Mouse (Mus musculus): Measurements from ENCODE around the gene Kcnj1. TPM values are rescaled to one million over a fixed set of nuclear protein-coding genes. Genes with fewer than 3 reads are reported as not detected.

Gene Kcnj1
- polyA plus RNA-seq, 1 experiment from 2014 or later = not detected

DNA sequence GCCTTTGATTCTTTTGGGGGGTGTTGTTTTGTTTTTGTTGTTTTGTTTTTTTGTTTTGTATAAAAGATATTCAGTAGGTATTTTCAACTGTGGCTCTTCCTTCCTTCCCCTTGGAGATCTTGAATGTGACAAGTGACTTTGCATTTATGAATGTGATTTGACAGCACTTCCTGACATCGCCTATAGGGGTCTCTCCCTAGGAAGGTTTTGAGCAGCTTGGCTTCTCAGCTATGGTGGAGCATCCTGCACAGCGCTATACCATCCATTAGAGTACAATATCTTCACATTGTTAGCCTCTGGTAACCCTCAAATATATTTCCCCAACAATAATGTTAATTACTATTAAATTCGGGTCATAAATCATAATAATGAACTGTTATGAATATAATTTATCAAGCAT lies 73.5 kb downstream of the Kcnj1 start:
- no peak overlapping the region for H3K4me2 ChIP-seq (replicated peaks; ENCODE audit: low read depth, low read length)
- H3K9me3 ChIP-seq (ENCODE audit: control insufficient read depth, low read depth, low read length) = no peaks in the 10 kb centered on the region
- H3K27ac ChIP-seq (ENCODE audit: low read length) = no peak overlapping the region
- H3K27me3 ChIP-seq (ENCODE audit: control insufficient read depth, insufficient read depth, low read length) = no peaks in the 10 kb centered on the region
- no peak for ATAC-seq (ENCODE audit: insufficient number of reproducible peaks, insufficient read depth, low FRiP score, low read depth)
- no peak overlapping the region for H3K4me3 ChIP-seq (ENCODE audit: low read depth, low read length)
- H3K9ac ChIP-seq (replicated peaks; ENCODE audit: low read depth, low read length) = no peak overlapping the region
- WGBS = 57% methylated on average over 3 of the region's 3 CpGs
- no peaks in the 10 kb centered on the region for H3K36me3 ChIP-seq (ENCODE audit: control insufficient read depth, insufficient read depth, low read length)
- no peaks in the 10 kb centered on the region for H3K4me1 ChIP-seq (ENCODE audit: control insufficient read depth, insufficient read depth, low read length)

- Histone ChIP-seq H3K4me3 (ENCODE audit: low read depth, low read length) (no peak overlapping the region), H3K9ac (replicated peaks; ENCODE audit: low read depth, low read length) (no peak overlapping the region), H3K9me3 (ENCODE audit: control insufficient read depth, low read depth, low read length) (no peaks in the 10 kb centered on the region), H3K27me3 (ENCODE audit: control insufficient read depth, insufficient read depth, low read length) (no peaks in the 10 kb centered on the region), H3K36me3 (ENCODE audit: control insufficient read depth, insufficient read depth, low read length) (no peaks in the 10 kb centered on the region), H3K4me2 (replicated peaks; ENCODE audit: low read depth, low read length) (no peak overlapping the region), H3K27ac (ENCODE audit: low read length) (no peak overlapping the region), H3K4me1 (ENCODE audit: control insufficient read depth, insufficient read depth, low read length) (no peaks in the 10 kb centered on the region)
- ATAC-seq (ENCODE audit: insufficient number of reproducible peaks, insufficient read depth, low FRiP score, low read depth) = no peak
- WGBS = 67% methylated on average over 5 of the region's 5 CpGs
These were observed 76.5 kb downstream of the Kcnj1 start for GRCm38 (mm10) chr9:32448766-32449165.

Other genes with a start within 250 kb of the Kcnj1 start
- 0.09 TPM in 1 of 2 replicates, not detected in the other for gene Kcnj5, start 28.1 kb upstream of the Kcnj1 start, polyA plus RNA-seq (2014; fragmentation: Nextera tagmentation; extraction: Ambion mirVana)
- 11.4 and 11.6 TPM in 2 replicates for gene Fli1, start 170.4 kb downstream of the Kcnj1 start, polyA plus RNA-seq (2014; fragmentation: Nextera tagmentation; extraction: Ambion mirVana)